Mouse (Mus musculus) heart, embryonic 10.5 days (tissue): ENCODE measurements around the gene Olfr524. TPM values are rescaled to one million over a fixed set of nuclear protein-coding genes. Genes with fewer than 3 reads are reported as not detected.

Source experiments
- DNase-seq: peaks from one replicate; pipeline ENCODE4 v3.0.0-alpha.2; 2017; ENCODE audit warnings: low spot score
- H3K27ac ChIP-seq: fragments of 300-500 bp; sonication (generic); 2 replicates; pipeline ENCODE4 v1.5.1; 2016; ENCODE audit warnings: mild to moderate bottlenecking
- H3K27me3 ChIP-seq: fragments of 300-500 bp; sonication (generic); 2 replicates; pipeline ENCODE4 v1.6.1; 2016; ENCODE audit warnings: mild to moderate bottlenecking; ENCODE audit not compliant: poor library complexity, insufficient read depth, severe bottlenecking
- H3K36me3 ChIP-seq: fragments of 300-500 bp; sonication (generic); 2 replicates; pipeline ENCODE4 v1.6.1; 2016; ENCODE audit warnings: mild to moderate bottlenecking, moderate library complexity
- H3K4me1 ChIP-seq: fragments of 300-500 bp; sonication (generic); 2 replicates; pipeline ENCODE4 v1.6.1; 2016; ENCODE audit warnings: mild to moderate bottlenecking
- H3K4me3 ChIP-seq: fragments of 300-500 bp; sonication (generic); 2 replicates; pipeline ENCODE4 v1.5.1; 2016; ENCODE audit warnings: mild to moderate bottlenecking, moderate library complexity
- H3K9me3 ChIP-seq: fragments of 300-500 bp; sonication (generic); 2 replicates; pipeline ENCODE4 v1.6.1; 2016; ENCODE audit warnings: mild to moderate bottlenecking, moderate library complexity
- WGBS: fragments of 180-500 bp; shearing (Covaris S2); methylation state at CpG from one replicate; pipeline ENCODE4 v1.1.7; 2016; 5-methylcytosine and 5-hydroxymethylcytosine counted together
- polyA plus RNA-seq: library from polyadenylated mRNA; unstranded; fragments of >200 nt; fragmentation: Nextera tagmentation; extraction: Ambion mirVana; gene quantifications from 2 replicates; pipeline ENCODE4 v1.2.1, GENCODE M21; 2016

Gene Olfr524
- polyA plus RNA-seq, 1 experiment from 2014 or later: not detected

DNA sequence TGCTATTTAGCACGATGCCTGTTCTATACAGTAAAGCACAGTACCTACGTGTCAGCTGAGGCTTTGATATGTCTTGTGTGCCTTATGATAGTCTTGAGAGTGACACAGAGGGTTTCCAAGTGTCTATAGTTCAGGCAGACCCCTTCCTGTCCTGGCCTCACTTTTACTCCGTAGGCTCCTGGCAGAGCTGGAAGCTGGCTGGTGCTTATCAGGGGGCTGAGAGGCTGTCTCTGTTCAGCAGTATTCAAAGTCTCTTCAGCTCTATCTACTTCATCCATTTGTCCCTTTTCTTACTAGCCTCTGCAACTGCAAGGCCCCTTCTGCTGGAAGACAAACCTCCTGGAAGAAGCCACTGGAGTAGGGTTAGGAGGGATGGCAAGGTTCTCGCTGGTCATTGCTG lies 4.7 kb downstream of the Olfr524 start:
- 74% methylated on average over 4 of the region's 4 CpGs for WGBS
- Histone ChIP-seq H3K36me3 (no peaks in the 10 kb centered on the region), H3K4me1 (no peaks in the 10 kb centered on the region), H3K4me3 (no peak overlapping the region), H3K27ac (no peak overlapping the region), H3K27me3 (no peaks in the 10 kb centered on the region), H3K9me3 (no peaks in the 10 kb centered on the region)
- no peak for DNase-seq

DNA sequence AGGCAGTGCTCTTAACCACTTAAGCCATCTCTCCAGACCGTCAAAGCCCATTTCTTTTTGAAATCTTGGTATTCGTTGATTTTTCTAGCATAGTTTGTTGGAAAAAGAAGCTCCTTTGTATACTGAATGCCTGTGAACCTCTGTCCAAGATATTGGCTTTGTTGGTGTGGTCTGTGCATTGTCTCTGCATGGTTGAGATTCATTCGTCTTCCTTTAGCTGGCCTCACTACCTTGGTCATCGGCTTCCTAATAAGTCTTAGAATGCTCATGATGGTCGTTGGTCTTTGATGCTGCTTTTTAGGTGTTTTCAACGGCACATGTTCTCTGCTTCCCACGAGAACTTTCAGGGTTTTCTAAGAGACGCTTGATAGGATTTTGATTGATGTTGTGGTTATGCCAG lies 9.8 kb downstream of the Olfr524 start:
- Histone ChIP-seq H3K27me3 (no peaks in the 10 kb centered on the region), H3K9me3 (no peaks in the 10 kb centered on the region), H3K4me3 (no peak overlapping the region), H3K4me1 (no peaks in the 10 kb centered on the region), H3K27ac (no peak overlapping the region), H3K36me3 (no peaks in the 10 kb centered on the region)
- WGBS: 79% methylated on average over 8 of the region's 8 CpGs
- no peak for DNase-seq

DNA sequence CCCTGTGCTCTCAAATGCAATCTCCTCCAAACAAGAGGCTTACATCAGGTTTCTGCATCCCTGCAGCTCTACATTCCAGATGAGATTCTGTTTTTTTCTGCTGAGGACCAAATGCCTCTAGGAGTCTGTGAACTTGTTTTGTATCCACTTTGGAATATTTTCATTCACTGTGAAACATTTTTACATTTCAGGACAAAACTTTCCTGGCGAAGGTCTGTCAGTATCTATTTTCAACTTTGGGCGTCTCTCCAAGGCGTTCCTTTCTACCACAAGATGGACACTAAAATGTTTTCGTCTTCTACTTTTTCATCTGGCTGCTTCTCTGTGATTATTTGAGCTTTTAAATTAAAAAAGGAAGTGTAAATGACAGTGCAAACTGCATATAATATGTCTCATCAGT lies 11.7 kb downstream of the Olfr524 start:
- Histone ChIP-seq H3K4me1 (no peaks in the 10 kb centered on the region), H3K27ac (no peak overlapping the region), H3K9me3 (no peaks in the 10 kb centered on the region), H3K4me3 (no peak overlapping the region), H3K36me3 (no peaks in the 10 kb centered on the region), H3K27me3 (no peaks in the 10 kb centered on the region)
- DNase-seq: no peak
- WGBS: 78% methylated on average over 4 of the region's 4 CpGs

DNA sequence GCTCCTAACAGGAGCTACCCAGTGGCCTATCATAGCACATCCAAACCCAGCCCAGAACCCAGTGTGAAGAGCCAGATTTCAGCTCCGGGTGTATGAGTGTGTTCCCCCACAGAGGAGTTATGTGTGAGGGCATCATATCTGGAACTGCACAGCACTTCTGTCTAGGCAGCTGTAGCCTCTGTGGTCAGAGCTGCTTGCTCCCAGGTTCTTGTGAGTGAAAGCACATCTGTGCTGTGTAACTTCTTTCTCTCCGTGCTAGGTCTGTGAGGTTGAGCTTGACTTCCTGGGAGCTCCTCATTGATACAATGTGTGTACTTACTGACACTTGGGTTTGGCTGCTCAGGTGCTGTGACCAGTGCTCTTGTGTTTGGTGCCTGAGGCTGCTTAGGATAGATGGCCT lies 12.9 kb downstream of the Olfr524 start:
- no peaks in the 10 kb centered on the region for H3K9me3 ChIP-seq
- no peak overlapping the region for H3K27ac ChIP-seq
- H3K27me3 ChIP-seq: no peaks in the 10 kb centered on the region
- no peak overlapping the region for H3K4me3 ChIP-seq
- 78% methylated on average over 2 of the region's 2 CpGs for WGBS
- H3K36me3 ChIP-seq: no peaks in the 10 kb centered on the region
- no peaks in the 10 kb centered on the region for H3K4me1 ChIP-seq
- DNase-seq: peak; percentile 43

DNA sequence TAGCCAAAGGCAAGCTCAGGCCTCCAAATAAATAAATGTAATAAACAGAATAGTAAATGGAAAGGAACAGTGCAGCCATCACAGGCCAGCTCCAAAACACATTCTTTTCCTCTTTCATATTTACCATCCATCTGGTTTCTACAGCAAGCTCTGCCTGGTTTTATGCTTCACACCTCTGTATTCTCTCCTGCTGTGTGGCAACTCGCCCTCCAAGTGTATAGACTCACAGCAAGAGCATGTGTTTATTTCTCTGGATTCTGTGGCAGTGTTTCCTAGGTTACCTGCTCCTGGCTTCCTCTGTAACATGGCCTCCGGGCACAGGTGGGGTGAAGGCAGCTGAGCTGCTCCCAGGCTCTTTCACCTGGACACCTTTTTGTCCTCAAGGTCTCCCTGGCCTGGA lies 13.3 kb downstream of the Olfr524 start:
- no peaks in the 10 kb centered on the region for H3K9me3 ChIP-seq
- H3K27ac ChIP-seq: no peak overlapping the region
- 51% methylated on average over 2 of the region's 2 CpGs for WGBS
- H3K27me3 ChIP-seq: no peaks in the 10 kb centered on the region; the same call in 1 of the 2 replicates
- peak; percentile 64 for DNase-seq
- H3K36me3 ChIP-seq: no peaks in the 10 kb centered on the region
- H3K4me3 ChIP-seq: no peak overlapping the region
- no peaks in the 10 kb centered on the region for H3K4me1 ChIP-seq

DNA sequence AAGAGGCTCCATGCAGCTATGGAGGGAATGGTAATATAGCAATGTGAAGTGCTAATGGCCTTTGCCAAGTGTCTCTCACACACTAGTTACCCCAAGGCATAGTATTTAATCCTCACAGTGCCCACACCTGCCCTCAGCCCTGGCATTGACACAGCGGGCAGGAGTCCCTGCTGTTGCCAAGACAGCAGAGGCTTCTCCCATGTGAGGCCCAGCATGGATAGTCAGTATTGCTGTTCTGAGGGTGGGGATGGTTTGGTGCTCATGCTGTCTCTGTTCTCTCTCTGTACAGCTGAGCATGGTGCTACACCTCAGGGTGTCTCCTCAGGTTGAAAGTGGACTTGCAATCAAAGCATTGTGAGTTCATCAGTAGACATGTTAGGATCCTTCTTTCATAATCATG lies 15.3 kb downstream of the Olfr524 start:
- H3K4me1 ChIP-seq: no peaks in the 10 kb centered on the region
- no peaks in the 10 kb centered on the region for H3K9me3 ChIP-seq
- no peaks in the 10 kb centered on the region; the same call in 1 of the 2 replicates for H3K27me3 ChIP-seq
- DNase-seq: peak; percentile 66
- WGBS: 88% methylated on average over 1 of the region's 1 CpGs
- no peaks in the 10 kb centered on the region for H3K36me3 ChIP-seq
- H3K4me3 ChIP-seq: no peak overlapping the region
- H3K27ac ChIP-seq: no peak overlapping the region

DNA sequence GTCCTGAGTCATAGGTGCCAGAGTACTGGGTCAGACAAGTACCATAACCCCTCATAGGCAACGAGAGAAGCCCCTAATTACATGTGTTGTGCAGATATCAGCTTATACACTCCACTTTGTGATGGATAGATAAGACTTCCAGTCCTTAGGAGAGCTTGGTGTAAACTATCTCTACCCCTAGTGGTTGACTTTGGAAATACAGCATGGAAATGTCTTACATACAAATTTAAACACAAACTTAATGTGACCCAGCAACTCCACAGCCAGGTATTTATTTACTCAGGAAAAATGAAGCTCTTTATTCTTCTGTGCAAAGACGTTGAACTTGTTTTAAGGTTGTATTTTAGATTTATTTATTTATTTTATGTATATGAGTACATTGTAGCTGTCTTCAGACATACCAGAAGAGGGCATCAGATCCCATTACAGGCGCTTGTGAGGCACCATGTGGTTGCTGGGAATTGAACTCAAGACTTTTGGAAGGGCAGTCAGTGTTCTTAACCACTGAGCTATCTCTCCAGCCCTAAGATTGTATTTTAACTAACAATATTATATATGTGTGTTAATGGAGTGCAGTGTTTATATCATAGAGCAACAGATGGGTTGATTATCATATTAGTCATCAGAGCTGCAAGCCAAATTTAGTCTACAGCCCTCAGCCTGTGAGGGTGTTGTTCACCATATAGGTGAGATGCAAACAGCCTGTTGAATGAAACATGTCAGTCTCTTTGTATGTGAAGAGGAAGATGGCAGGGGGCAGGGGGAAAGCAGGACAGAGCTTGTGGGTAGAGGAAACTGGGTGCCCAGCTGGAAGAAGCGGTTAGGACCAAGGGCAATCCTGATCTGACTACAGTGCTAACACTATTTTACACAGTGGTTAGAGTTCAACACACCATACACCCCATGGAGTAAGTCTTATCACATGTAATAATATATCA lies 17.1 kb downstream of the Olfr524 start:
- H3K27ac ChIP-seq: no peak overlapping the region
- H3K27me3 ChIP-seq: no peaks in the 10 kb centered on the region; the same call in 1 of the 2 replicates
- DNase-seq: peak; percentile 61
- H3K9me3 ChIP-seq: no peaks in the 10 kb centered on the region
- no peak overlapping the region for H3K4me3 ChIP-seq
- no peaks in the 10 kb centered on the region for H3K36me3 ChIP-seq
- 53% methylated on average over 4 of the region's 4 CpGs for WGBS
- no peaks in the 10 kb centered on the region for H3K4me1 ChIP-seq

DNA sequence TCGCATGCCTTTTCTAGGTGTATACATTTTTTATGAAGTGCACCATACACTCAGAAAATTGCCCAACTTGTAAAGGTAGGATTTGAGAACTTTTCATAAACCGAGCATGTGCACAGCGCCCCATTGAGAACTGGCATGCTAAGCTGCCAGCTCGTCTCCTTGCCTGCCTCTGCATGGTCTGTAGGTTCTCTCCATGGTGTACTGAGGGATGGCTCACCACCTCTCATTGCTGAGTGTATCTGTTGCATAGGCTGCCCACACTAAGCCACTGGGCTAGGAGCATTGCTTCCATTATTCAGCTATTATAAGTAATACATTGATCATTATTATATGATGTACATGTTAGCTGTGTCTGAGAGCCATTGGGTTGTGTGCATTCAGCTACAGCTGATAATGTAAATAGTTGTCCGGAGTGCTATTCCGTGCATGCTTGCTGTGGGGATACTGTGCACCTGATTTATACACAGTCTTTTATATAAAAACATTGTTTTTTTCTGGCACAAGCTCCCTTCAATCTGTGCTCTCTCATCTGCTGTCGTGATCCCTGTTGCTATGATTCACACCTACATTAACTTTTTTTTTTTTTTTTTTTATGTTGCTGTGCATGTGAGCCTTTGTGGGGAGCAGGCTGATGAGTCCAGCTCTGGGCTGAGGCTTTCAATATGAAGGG lies 17.9 kb downstream of the Olfr524 start:
- peak; percentile 50 for DNase-seq
- H3K27ac ChIP-seq: no peak overlapping the region
- 77% methylated on average over 7 of the region's 7 CpGs for WGBS
- H3K9me3 ChIP-seq: no peaks in the 10 kb centered on the region
- H3K4me3 ChIP-seq: no peak overlapping the region
- H3K36me3 ChIP-seq: no peaks in the 10 kb centered on the region
- H3K4me1 ChIP-seq: no peaks in the 10 kb centered on the region
- no peaks in the 10 kb centered on the region; the same call in 1 of the 2 replicates for H3K27me3 ChIP-seq

DNA sequence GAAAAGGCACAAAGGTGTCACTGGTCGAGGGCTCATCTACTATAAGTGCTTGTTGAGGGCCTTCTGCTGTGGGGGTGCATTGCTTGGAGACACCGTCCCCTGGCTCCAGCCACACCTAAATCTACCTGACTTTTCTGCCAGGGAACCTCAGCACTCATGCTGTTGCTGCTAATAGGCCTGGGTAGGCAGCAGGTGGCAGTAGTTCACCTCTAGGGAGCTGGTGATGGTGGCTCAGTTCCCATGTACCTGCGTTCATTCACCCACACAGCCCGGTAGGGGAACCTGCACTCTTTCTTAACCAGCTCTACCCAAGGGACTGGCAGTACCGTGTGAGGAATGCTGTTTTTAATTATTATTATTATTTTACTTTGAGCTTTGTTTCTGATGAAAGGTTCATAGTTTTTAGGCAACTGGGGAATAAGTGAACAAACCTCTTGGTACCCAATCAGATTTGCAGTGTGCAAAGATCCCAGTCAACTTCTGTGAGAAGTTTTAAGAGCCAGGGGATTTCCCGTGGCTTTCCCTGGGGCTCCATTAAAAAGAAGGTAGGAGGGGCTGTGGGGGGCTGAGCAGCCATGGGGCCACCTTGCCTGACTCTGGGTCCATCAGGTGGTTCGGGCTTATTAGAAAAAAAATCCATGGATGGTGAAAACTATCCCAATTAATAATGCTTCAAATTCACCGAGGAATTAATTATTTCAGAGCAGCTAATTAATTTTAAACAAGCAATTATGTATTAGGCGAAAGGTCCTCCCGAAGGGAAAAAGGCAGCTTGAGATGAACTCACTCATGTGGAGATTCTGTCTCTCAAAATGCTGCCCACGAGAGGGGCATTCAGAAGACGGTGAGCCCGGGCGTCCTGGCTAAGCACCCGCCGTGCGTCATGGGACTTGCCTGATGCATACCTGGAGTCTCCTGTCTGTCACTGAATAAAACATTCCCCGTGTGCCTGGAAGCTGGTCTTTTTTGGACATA lies 18.8 kb downstream of the Olfr524 start:
- Histone ChIP-seq H3K9me3 (no peaks in the 10 kb centered on the region), H3K4me3 (no peak overlapping the region), H3K36me3 (no peaks in the 10 kb centered on the region), H3K27ac (no peak overlapping the region), H3K27me3 (no peaks in the 10 kb centered on the region; the same call in 1 of the 2 replicates), H3K4me1 (no peaks in the 10 kb centered on the region)
- no peak for DNase-seq
- 67% methylated on average over 18 of the region's 18 CpGs for WGBS

DNA sequence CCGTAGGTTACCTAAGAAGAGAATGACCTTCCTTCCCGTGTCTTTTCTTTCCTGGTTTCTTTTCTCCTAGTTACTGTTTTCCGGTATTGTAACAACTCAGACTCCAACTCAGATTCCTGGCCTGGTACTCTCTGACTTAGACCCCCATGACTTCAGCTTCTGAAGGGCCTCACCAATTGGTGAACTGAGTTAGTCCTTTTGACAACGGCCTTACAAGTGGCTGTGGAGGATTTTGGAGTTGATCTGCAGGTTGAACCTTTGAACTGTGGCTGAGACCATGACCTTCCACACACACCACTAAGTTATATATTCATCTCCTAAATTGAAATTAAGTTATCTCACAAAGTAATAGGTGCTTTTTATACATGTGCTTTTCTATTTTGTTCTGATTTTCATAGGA lies 21.6 kb downstream of the Olfr524 start:
- no peak overlapping the region for H3K27ac ChIP-seq
- H3K36me3 ChIP-seq: no peaks in the 10 kb centered on the region
- 78% methylated on average over 4 of the region's 4 CpGs for WGBS
- no peaks in the 10 kb centered on the region for H3K9me3 ChIP-seq
- H3K27me3 ChIP-seq: no peaks in the 10 kb centered on the region; the same call in 1 of the 2 replicates
- H3K4me3 ChIP-seq: no peak overlapping the region
- no peaks in the 10 kb centered on the region for H3K4me1 ChIP-seq
- no peak for DNase-seq

DNA sequence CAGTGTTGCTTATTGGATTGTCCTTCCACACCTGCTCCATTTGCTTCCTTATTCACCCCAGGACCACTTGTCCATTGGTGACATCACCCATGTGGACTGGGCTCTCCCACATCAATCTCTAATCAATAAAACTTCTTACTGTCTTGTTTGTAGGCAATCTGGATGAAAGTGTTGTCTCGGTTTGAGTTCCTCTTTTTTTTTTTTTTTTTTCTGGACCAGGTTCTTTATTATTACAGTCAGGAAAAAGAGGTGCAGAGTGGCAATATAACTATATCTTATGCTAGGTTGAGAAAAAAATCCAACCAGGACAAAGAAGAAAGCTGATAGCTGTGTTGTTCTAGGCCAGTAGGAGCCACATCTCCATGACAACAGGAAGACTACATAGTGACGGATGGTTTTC lies 25.1 kb downstream of the Olfr524 start:
- Histone ChIP-seq H3K27me3 (peaks cover 5% of the 10 kb centered on the region; the same call in 1 of the 2 replicates), H3K9me3 (no peaks in the 10 kb centered on the region), H3K36me3 (no peaks in the 10 kb centered on the region), H3K27ac (no peak overlapping the region), H3K4me1 (no peaks in the 10 kb centered on the region), H3K4me3 (no peak overlapping the region)
- no peak for DNase-seq
- 69% methylated on average over 2 of the region's 2 CpGs for WGBS

DNA sequence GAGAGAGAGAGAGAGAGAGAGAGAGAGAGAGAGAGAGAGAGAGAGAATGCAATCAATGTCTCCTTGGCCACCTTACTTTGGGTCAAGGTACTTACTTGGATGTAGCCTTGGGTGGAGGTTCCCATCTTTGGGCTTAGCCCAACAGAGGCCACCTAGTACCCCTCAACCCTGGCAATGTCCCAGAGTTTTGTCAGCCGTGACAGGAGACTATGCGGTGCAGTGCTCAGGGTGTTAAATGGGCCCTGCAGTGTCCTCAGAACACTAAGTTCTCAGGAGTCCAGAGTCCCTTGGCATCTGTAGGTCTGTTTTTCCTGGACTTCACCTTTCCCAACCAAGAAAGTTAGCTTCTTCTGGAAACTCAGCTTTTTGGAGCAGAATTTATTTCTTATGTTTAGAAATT lies 26.6 kb downstream of the Olfr524 start:
- DNase-seq: no peak
- H3K9me3 ChIP-seq: no peaks in the 10 kb centered on the region
- peaks cover 5% of the 10 kb centered on the region; the same call in 1 of the 2 replicates for H3K27me3 ChIP-seq
- 79% methylated on average over 2 of the region's 2 CpGs for WGBS
- no peak overlapping the region for H3K4me3 ChIP-seq
- H3K36me3 ChIP-seq: no peaks in the 10 kb centered on the region
- no peaks in the 10 kb centered on the region for H3K4me1 ChIP-seq
- no peak overlapping the region for H3K27ac ChIP-seq
